Mouse (Mus musculus): ENCODE measurements at regions not wholly inside any gene's neighbourhood (a gene's known extent, or its start where the extent isn't known, plus 50 kb on each side); places are given as distances from the start of the nearest gene placed in this dataset.

DNA sequence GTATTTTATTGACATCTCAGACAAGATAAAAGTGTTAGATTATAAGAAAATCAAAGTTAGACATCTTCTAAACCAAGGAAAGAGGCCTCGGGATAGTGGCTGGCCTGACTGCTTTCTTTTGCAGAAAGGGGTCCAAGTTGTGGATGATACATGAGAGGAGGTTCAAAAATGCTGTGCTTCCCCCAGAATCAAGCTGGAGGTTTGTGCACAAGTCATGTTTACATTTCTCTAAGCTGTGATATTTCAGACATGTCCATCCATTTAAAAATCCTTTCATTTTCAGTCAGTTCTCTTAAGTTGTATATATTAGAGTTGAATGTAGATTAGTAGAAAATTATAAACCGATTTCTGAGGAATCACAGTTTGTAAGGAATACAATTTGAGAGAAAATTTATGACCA lies 463.7 kb upstream of the Fbxo33 start:
- H3K4me2 ChIP-seq (replicated peaks; ENCODE audit: low read depth, low read length, severe bottlenecking), result no peak overlapping the region
- no peaks in the 10 kb centered on the region for H3K9me3 ChIP-seq (ENCODE audit: control insufficient read depth, low read length)
- H3K4me1 ChIP-seq (ENCODE audit: control insufficient read depth, insufficient read depth, low read length), result no peaks in the 10 kb centered on the region
- no peaks in the 10 kb centered on the region for H3K36me3 ChIP-seq (ENCODE audit: control insufficient read depth, insufficient read depth, low read length)
- no peak for TF ChIP-seq POLR2A (IDR thresholded peaks at IDR 0.05; ENCODE audit: borderline replicate concordance, extremely low read depth, insufficient read depth, insufficient read length)
- no peak overlapping the region for H3K9ac ChIP-seq (ENCODE audit: low read depth, low read length, severe bottlenecking)
- ATAC-seq (ENCODE audit: low FRiP score, low read depth) (no peak), DNase-seq (ENCODE audit: low spot score) (no peak)
- H3K4me3 ChIP-seq (replicated peaks; ENCODE audit: low read length), result no peak overlapping the region
- H3K27ac ChIP-seq (replicated peaks; ENCODE audit: low read depth, low read length), result no peak overlapping the region
- 80% methylated on average over 2 of the region's 2 CpGs for WGBS
- H3K27me3 ChIP-seq (ENCODE audit: control insufficient read depth, insufficient read depth, low read length), result no peaks in the 10 kb centered on the region

DNA sequence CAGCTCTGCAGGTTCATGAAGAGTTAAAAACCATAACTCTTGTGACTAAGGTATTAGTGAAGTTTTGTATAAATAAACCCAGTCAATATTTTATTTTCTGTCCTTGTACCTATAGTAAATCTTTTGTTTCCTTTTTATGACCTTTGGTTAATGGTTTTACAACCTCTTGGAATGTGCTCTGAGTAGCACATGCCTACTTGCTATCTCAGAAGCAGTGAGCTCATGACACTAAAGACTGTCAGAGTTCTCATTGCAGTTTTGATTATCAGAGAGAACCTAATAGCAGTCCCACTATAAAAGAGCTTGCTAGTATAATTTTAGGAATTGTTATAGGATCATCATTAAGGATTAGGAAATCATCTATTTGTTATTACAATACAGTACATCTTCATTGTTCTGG lies 443.6 kb upstream of the Fbxo33 start:
- no peak for TF ChIP-seq POLR2A (IDR thresholded peaks at IDR 0.05; ENCODE audit: borderline replicate concordance, extremely low read depth, insufficient read depth, insufficient read length)
- Histone ChIP-seq H3K4me3 (replicated peaks; ENCODE audit: low read length) (no peak overlapping the region), H3K36me3 (ENCODE audit: control insufficient read depth, insufficient read depth, low read length) (no peaks in the 10 kb centered on the region), H3K4me1 (ENCODE audit: control insufficient read depth, insufficient read depth, low read length) (no peaks in the 10 kb centered on the region), H3K4me2 (replicated peaks; ENCODE audit: low read depth, low read length, severe bottlenecking) (no peak overlapping the region), H3K9ac (ENCODE audit: low read depth, low read length, severe bottlenecking) (no peak overlapping the region), H3K27ac (replicated peaks; ENCODE audit: low read depth, low read length) (no peak overlapping the region), H3K9me3 (ENCODE audit: control insufficient read depth, low read length) (no peaks in the 10 kb centered on the region), H3K27me3 (ENCODE audit: control insufficient read depth, insufficient read depth, low read length) (no peaks in the 10 kb centered on the region)
- DNase-seq (ENCODE audit: low spot score) (no peak), ATAC-seq (ENCODE audit: low FRiP score, low read depth) (no peak)

DNA sequence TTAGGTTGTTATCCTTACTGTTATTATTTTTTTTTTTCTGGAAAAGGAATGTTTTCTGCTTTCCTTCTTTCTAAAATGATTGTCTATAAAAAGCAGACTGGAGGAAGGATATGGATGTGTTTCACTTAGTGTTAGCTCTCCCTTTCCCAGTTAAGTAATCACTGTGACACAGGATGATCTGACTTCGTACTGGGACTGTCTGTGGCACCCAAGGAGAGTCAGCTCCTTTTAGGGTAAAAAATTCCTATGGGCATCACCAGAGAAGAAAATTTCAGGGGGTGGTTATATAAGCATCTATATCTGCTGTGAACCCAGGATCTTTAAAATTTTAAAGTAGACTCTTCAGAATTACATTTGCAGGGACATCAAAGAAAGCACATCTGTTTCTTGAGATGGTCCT lies 411.2 kb upstream of the Fbxo33 start:
- 73% methylated on average over 1 of the region's 1 CpGs for WGBS
- no peak for TF ChIP-seq POLR2A (IDR thresholded peaks at IDR 0.05; ENCODE audit: borderline replicate concordance, extremely low read depth, insufficient read depth, insufficient read length)

DNA sequence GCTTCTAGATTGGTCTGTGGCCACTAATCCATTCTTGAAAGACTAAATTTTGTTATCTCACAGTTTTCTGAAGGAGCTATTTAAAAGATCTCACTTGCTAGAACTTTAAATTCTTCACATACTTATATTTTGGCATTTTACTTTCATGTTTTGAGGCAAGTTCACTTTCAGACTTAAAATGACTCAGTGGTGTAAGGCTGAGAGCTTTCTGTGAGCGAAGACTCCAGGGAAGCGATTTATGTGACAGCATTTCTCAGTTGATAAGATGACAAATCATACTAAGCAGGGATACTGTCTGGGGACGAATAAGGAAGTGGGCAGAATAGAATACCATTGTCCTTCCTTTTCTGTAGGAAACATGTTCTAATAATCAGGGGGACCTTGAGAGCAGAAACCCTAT lies 403.6 kb upstream of the Fbxo33 start:
- DNase-seq (ENCODE audit: low spot score) (no peak), ATAC-seq (ENCODE audit: low FRiP score, low read depth) (no peak)
- Histone ChIP-seq H3K4me1 (ENCODE audit: control insufficient read depth, insufficient read depth, low read length) (no peaks in the 10 kb centered on the region), H3K9ac (ENCODE audit: low read depth, low read length, severe bottlenecking) (no peak overlapping the region), H3K4me2 (replicated peaks; ENCODE audit: low read depth, low read length, severe bottlenecking) (no peak overlapping the region), H3K36me3 (ENCODE audit: control insufficient read depth, insufficient read depth, low read length) (no peaks in the 10 kb centered on the region), H3K4me3 (replicated peaks; ENCODE audit: low read length) (no peak overlapping the region), H3K9me3 (ENCODE audit: control insufficient read depth, low read length) (no peaks in the 10 kb centered on the region), H3K27me3 (ENCODE audit: control insufficient read depth, insufficient read depth, low read length) (no peaks in the 10 kb centered on the region), H3K27ac (replicated peaks; ENCODE audit: low read depth, low read length) (no peak overlapping the region)
- no peak for TF ChIP-seq POLR2A (IDR thresholded peaks at IDR 0.05; ENCODE audit: borderline replicate concordance, extremely low read depth, insufficient read depth, insufficient read length)
- WGBS, result 84% methylated on average over 3 of the region's 3 CpGs

More for the DNA sequence above, 411.2 kb upstream of the Fbxo33 start:
- Histone ChIP-seq H3K4me3 (replicated peaks; ENCODE audit: low read length) (no peak overlapping the region), H3K9ac (ENCODE audit: low read depth, low read length, severe bottlenecking) (no peak overlapping the region), H3K4me1 (ENCODE audit: control insufficient read depth, insufficient read depth, low read length) (no peaks in the 10 kb centered on the region), H3K9me3 (ENCODE audit: control insufficient read depth, low read length) (no peaks in the 10 kb centered on the region), H3K27ac (replicated peaks; ENCODE audit: low read depth, low read length) (no peak overlapping the region), H3K27me3 (ENCODE audit: control insufficient read depth, insufficient read depth, low read length) (no peaks in the 10 kb centered on the region), H3K4me2 (replicated peaks; ENCODE audit: low read depth, low read length, severe bottlenecking) (no peak overlapping the region), H3K36me3 (ENCODE audit: control insufficient read depth, insufficient read depth, low read length) (no peaks in the 10 kb centered on the region)
- ATAC-seq (ENCODE audit: low FRiP score, low read depth), result no peak
- DNase-seq (ENCODE audit: low spot score), result no peak

DNA sequence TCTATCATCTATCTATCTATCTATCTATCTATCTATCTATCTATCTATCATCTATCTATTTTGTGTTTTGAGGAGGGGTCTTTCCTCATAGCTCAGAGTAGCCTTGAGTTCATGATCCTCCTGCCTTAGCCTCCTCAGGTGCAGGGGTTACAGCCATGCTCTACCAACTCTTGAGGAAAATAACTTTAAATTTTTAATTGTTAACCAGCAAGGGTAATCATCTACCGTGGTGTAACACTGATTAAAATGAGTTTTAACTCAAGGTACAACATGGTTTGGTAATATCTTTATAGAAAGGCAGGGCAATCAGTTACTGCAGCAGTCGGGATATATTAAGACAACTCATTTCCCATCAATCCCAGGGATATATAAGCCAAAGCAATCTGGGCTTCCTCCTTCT lies 401.6 kb upstream of the Fbxo33 start:
- H3K4me2 ChIP-seq (replicated peaks; ENCODE audit: low read depth, low read length, severe bottlenecking), result no peak overlapping the region
- no peak for TF ChIP-seq POLR2A (IDR thresholded peaks at IDR 0.05; ENCODE audit: borderline replicate concordance, extremely low read depth, insufficient read depth, insufficient read length)
- 81% methylated on average over 2 of the region's 2 CpGs for WGBS
- no peak overlapping the region for H3K4me3 ChIP-seq (replicated peaks; ENCODE audit: low read length)
- DNase-seq (ENCODE audit: low spot score), result no peak
- H3K9ac ChIP-seq (ENCODE audit: low read depth, low read length, severe bottlenecking), result no peak overlapping the region
- no peak overlapping the region for H3K27ac ChIP-seq (replicated peaks; ENCODE audit: low read depth, low read length)
- H3K9me3 ChIP-seq (ENCODE audit: control insufficient read depth, low read length), result no peaks in the 10 kb centered on the region
- ATAC-seq (ENCODE audit: low FRiP score, low read depth), result no peak
- H3K4me1 ChIP-seq (ENCODE audit: control insufficient read depth, insufficient read depth, low read length), result no peaks in the 10 kb centered on the region
- no peaks in the 10 kb centered on the region for H3K27me3 ChIP-seq (ENCODE audit: control insufficient read depth, insufficient read depth, low read length)
- no peaks in the 10 kb centered on the region for H3K36me3 ChIP-seq (ENCODE audit: control insufficient read depth, insufficient read depth, low read length)

DNA sequence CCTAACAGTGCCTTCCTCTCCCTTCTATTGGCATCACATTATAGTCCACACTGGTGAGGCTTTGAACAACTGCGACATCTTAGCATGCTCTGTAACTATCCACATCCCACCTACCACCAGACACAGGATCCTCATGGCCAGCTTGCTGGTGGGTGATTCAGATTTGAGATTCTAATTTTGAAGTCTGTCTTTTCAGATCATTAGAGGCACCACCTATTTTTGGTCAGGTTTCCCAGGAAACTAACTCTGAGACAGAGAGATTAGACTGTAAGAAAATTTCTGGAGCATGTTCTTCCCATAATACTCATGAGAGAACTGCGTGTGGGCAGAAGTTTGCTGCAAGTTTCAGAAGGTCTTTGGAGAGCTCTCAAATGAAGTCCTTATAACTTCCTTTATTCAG lies 400.8 kb upstream of the Fbxo33 start:
- Histone ChIP-seq H3K9me3 (ENCODE audit: control insufficient read depth, low read length) (no peaks in the 10 kb centered on the region), H3K27ac (replicated peaks; ENCODE audit: low read depth, low read length) (no peak overlapping the region), H3K9ac (ENCODE audit: low read depth, low read length, severe bottlenecking) (no peak overlapping the region), H3K36me3 (ENCODE audit: control insufficient read depth, insufficient read depth, low read length) (no peaks in the 10 kb centered on the region), H3K4me3 (replicated peaks; ENCODE audit: low read length) (no peak overlapping the region), H3K4me2 (replicated peaks; ENCODE audit: low read depth, low read length, severe bottlenecking) (no peak overlapping the region), H3K27me3 (ENCODE audit: control insufficient read depth, insufficient read depth, low read length) (no peaks in the 10 kb centered on the region), H3K4me1 (ENCODE audit: control insufficient read depth, insufficient read depth, low read length) (no peaks in the 10 kb centered on the region)
- TF ChIP-seq POLR2A (IDR thresholded peaks at IDR 0.05; ENCODE audit: borderline replicate concordance, extremely low read depth, insufficient read depth, insufficient read length), result no peak
- ATAC-seq (ENCODE audit: low FRiP score, low read depth) (no peak), DNase-seq (ENCODE audit: low spot score) (no peak)
- 81% methylated on average over 2 of the region's 2 CpGs for WGBS
